Mouse (Mus musculus): Measurements from ENCODE around the gene Kidins220. TPM values are rescaled to one million over a fixed set of nuclear protein-coding genes. Genes with fewer than 3 reads are reported as not detected.

Kidins220 gene
- polyA plus RNA-seq, 1 experiment from 2014 or later, result 80.0 TPM

DNA sequence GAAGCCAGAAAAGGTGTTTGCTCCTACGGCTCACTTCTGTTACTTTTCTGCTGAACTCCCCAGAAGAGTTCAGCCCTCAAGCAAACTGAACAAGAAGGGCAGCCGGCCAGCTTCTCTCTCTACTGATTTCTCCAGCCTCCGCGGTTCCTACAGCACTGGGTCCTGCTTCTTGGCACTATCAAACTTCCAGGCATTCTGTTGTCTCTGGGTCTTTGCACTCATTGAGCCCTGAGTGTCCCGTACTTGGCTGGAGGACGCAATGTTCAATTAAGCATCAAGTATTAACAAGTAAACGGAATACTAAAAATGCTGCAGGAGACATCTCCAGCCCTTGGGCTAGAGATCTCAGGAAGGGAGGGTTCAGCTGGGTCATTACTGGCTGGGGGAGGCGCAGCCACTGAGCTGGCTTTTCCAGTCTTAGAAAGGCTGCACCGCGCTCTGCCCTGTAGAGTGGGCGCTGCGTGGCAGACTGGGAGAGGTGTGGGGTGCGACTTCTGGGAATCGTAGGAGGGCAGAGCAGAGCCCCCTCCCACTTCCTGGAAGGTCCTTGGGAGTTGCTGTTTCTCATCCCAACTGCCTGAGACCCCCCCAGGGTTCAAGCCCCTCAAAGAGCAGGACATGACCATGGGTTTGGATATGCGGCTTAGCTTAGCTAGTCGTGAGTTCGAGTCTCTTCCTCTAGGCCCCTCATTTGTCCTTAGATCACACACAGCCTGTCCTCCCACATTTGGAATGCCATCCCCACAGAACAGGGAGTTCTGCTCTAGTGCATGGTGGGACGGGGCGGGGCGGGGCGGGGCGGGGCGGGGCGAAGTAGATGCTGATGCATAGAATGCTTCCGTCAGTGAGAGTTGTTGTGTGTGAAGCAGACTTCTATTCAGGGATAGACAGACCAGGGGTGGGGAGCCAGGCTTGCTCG lies 108.8 kb downstream of the Kidins220 start:
- Histone ChIP-seq H3K4me2 (peak overlapping the region; percentile 26), H3K4me3 (replicated peaks) (no peak overlapping the region), H3K9ac (no peak overlapping the region), H3K9me3 (no peaks in the 10 kb centered on the region), H3K27me3 (no peaks in the 10 kb centered on the region), H3K4me1 (peaks cover 7% of the 10 kb centered on the region; the same call in 1 of the 2 replicates), H3K27ac (no peak overlapping the region), H3K36me3 (replicated peaks) (no peaks in the 10 kb centered on the region)
- WGBS, result 44% methylated on average over 26 of the region's 26 CpGs
- ATAC-seq (ENCODE audit: low FRiP score), result no peak

DNA sequence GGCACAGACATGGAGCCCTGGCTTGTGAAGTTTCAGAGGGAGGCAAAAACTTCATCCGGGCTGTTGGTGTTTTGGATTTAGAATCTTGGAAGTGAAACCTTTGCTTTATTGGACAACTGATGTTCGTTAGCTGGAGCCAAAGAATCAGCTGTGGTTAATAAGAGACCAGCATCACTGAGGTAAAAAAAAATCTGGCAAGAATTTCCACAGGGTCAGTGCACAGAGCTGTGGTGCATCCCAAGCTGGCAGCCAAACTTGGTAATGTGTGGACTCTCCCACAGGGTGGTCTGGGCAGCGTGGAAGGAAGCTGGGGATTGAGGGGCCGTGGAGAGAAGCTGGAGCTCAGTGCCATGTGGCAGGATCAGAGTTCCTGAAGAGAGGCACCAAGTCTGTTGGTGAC lies 112.2 kb downstream of the Kidins220 start:
- no peak overlapping the region for H3K4me2 ChIP-seq
- no peak overlapping the region for H3K4me3 ChIP-seq (replicated peaks)
- peaks cover 7% of the 10 kb centered on the region; the same call in 1 of the 2 replicates for H3K4me1 ChIP-seq
- peaks cover 4% of the 10 kb centered on the region; the same call in 1 of the 2 replicates for H3K27me3 ChIP-seq
- WGBS, result 58% methylated on average over 4 of the region's 4 CpGs
- no peaks in the 10 kb centered on the region for H3K36me3 ChIP-seq (replicated peaks)
- no peaks in the 10 kb centered on the region for H3K9me3 ChIP-seq
- no peak overlapping the region for H3K27ac ChIP-seq
- no peak overlapping the region for H3K9ac ChIP-seq
- no peak for ATAC-seq (ENCODE audit: low FRiP score)

- H3K4me2 ChIP-seq, result no peak overlapping the region
- no peaks in the 10 kb centered on the region for H3K9me3 ChIP-seq
- no peak overlapping the region for H3K9ac ChIP-seq
- H3K4me1 ChIP-seq, result peaks cover 13% of the 10 kb centered on the region
- 74% methylated on average over 1 of the region's 1 CpGs for WGBS
- peaks cover 16% of the 10 kb centered on the region for H3K27me3 ChIP-seq
- no peaks in the 10 kb centered on the region for H3K36me3 ChIP-seq (replicated peaks)
- no peak for ATAC-seq (ENCODE audit: low FRiP score)
- no peak overlapping the region for H3K27ac ChIP-seq
- H3K4me3 ChIP-seq (replicated peaks), result no peak overlapping the region
These were observed 114.7 kb downstream of the Kidins220 start for GRCm38 (mm10) chr12:25089433-25089832.

- H3K4me2 ChIP-seq, result peak overlapping the region; percentile 59
- peaks cover 22% of the 10 kb centered on the region for H3K4me1 ChIP-seq
- peaks cover 16% of the 10 kb centered on the region for H3K27me3 ChIP-seq
- H3K27ac ChIP-seq, result no peak overlapping the region
- peak; percentile 39 for ATAC-seq (ENCODE audit: low FRiP score)
- H3K4me3 ChIP-seq (replicated peaks), result peak overlapping the region; percentile 31
- no peaks in the 10 kb centered on the region for H3K36me3 ChIP-seq (replicated peaks)
- 9% methylated on average over 25 of the region's 25 CpGs for WGBS
- H3K9ac ChIP-seq, result peak overlapping the region; percentile 44; the same call in 1 of the 2 replicates
- H3K9me3 ChIP-seq, result no peaks in the 10 kb centered on the region
These were observed 117.4 kb downstream of the Kidins220 start for GRCm38 (mm10) chr12:25092027-25092704.

DNA sequence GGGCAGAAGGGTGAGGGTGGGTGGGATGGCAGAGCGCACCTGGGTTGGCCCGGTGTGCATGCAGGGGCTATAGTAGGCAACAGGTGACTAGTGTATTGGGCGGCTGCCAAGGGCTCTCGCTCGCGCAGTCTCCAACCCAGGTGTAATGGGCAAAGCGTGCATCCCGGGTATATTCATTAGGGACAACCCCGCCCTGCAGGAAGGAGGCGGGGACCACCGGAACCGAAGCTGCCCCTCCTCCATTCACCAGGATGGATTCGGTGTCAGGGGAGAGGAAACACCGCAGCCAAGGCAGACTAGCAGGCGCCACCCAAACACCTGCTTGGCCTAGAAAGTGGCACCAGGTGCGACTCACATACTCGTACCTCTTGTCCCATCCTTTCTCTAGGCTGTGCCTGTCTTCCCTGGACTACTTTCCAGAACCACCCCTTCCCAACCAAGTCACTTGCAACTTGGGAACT lies 118.1 kb downstream of the Kidins220 start:
- H3K27ac ChIP-seq, result no peak overlapping the region
- H3K4me3 ChIP-seq (replicated peaks), result peak overlapping the region; percentile 31
- H3K4me1 ChIP-seq, result peaks cover 28% of the 10 kb centered on the region

DNA sequence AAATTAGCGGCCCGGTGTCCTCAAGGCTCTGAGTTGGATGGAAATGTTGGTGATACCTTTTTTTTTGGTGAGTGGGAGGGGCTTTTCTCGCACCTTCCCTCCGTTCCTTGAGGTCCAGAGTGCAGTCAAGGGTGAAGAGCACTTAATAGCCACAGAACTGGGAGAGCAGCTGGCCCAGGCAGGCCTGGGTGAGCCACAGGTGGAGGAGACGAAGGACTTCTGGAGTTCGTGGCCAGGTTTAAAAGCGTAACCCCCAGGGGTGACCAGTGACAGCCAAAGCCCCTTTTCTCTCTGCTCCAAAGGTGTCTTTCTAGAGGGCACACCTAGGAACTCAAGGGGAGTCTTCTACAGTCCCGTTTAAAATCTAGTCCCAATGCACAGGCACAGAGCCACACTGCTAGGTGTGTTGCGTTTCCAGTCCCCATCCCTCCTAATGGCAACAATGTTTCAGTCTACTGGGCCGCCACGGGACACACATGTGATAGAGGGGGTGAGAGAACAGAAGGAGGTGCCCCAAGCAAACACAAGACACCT lies 118.6 kb downstream of the Kidins220 start:
- no peak overlapping the region for H3K27ac ChIP-seq

More for the DNA sequence above, 118.1 kb downstream of the Kidins220 start:
- Histone ChIP-seq H3K36me3 (replicated peaks) (no peaks in the 10 kb centered on the region), H3K9ac (peak overlapping the region; percentile 44; the same call in 1 of the 2 replicates), H3K4me2 (peak overlapping the region; percentile 59), H3K27me3 (peaks cover 16% of the 10 kb centered on the region), H3K9me3 (no peaks in the 10 kb centered on the region)
- ATAC-seq (ENCODE audit: low FRiP score), result no peak; the same call in 1 of the 2 replicates
- WGBS, result 2% methylated on average over 17 of the region's 17 CpGs

DNA sequence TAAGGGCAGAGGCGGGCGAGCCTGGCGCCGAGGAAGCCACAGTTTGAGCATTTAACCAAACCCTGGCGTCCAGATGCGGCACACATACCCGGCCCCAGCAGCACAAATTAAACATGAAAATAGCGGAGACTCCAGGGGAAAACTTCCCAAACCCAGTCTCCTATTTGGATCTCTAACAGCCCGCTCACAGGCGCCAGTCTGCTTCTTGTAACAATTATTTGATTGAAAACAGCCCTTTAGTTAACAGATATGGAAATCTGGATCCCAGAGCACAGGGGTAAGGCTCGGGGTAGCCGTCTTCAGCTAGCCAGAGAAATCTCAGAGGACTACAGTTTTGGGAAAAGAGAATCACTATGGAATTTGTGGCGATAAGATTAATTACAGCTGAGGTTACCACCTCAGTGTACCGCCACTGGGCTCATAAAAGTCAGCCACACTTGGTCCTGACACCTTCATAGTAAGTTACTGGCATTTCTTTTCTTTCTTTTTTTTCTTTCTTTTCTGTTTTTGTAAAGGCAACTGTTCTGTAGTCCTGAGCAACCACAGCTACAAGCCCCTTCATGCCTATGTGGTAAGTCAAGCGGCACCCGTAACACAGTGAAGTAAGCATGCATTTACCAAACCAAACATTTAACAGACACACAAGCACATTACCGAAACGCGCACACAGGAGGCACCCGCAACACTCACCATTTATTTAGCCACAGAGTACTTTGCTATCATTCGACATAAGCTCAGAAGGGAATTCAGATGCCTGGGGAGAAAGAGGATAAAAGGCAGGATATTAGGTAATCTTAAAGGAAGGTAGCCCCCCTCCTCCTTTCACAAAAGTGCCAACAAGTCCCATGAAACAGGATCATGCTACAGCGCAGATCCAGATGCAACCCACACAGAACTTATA lies 120.1 kb downstream of the Kidins220 start:
- WGBS, result under 1% methylated on average over 22 of the region's 22 CpGs
- Histone ChIP-seq H3K9me3 (no peaks in the 10 kb centered on the region), H3K4me3 (replicated peaks) (peak overlapping the region; percentile 70), H3K36me3 (replicated peaks) (no peaks in the 10 kb centered on the region), H3K4me1 (peaks cover 44% of the 10 kb centered on the region), H3K9ac (peak overlapping the region; percentile 56), H3K4me2 (peak overlapping the region; percentile 95), H3K27me3 (peaks cover 16% of the 10 kb centered on the region), H3K27ac (peak overlapping the region; percentile 84; the same call in 1 of the 2 replicates)
- ATAC-seq (ENCODE audit: low FRiP score), result no peak

More for the DNA sequence above, 118.6 kb downstream of the Kidins220 start:
- no peak for ATAC-seq (ENCODE audit: low FRiP score)
- Histone ChIP-seq H3K27me3 (peaks cover 16% of the 10 kb centered on the region), H3K4me1 (peaks cover 33% of the 10 kb centered on the region), H3K9ac (peak overlapping the region; percentile 29; the same call in 1 of the 2 replicates), H3K4me3 (replicated peaks) (peak overlapping the region; percentile 31), H3K9me3 (no peaks in the 10 kb centered on the region), H3K4me2 (peak overlapping the region; percentile 59), H3K36me3 (replicated peaks) (no peaks in the 10 kb centered on the region)
- 23% methylated on average over 11 of the region's 11 CpGs for WGBS

DNA sequence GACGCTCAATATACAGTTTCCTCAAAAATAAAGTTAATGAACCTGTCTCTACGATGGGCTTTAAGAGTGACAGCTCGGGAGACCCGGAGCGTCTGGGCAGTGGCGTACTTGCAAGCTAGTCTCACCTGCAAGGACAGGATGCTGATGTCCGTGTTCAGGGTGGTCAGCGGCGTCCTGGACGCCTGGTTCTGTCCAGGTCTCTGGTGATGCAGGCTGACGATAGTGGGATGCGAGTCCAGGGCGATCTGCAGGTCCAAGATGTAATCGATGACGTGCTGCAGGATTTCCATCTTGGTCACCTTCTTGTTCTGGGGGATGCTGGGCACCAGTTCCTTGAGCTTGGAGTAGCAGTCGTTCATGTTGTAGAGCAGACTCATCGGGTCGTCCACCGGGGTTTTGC lies 120.8 kb downstream of the Kidins220 start:
- peak overlapping the region; percentile 95 for H3K4me2 ChIP-seq
- no peaks in the 10 kb centered on the region for H3K9me3 ChIP-seq
- H3K27ac ChIP-seq, result peak overlapping the region; percentile 84
- peak overlapping the region; percentile 70 for H3K4me3 ChIP-seq (replicated peaks)
- no peak for ATAC-seq (ENCODE audit: low FRiP score)
- peaks cover 51% of the 10 kb centered on the region for H3K4me1 ChIP-seq
- peaks cover 12% of the 10 kb centered on the region; the same call in 1 of the 2 replicates for H3K27me3 ChIP-seq
- H3K9ac ChIP-seq, result peak overlapping the region; percentile 56
- WGBS, result 0% methylated on average over 19 of the region's 19 CpGs
- H3K36me3 ChIP-seq (replicated peaks), result no peaks in the 10 kb centered on the region

DNA sequence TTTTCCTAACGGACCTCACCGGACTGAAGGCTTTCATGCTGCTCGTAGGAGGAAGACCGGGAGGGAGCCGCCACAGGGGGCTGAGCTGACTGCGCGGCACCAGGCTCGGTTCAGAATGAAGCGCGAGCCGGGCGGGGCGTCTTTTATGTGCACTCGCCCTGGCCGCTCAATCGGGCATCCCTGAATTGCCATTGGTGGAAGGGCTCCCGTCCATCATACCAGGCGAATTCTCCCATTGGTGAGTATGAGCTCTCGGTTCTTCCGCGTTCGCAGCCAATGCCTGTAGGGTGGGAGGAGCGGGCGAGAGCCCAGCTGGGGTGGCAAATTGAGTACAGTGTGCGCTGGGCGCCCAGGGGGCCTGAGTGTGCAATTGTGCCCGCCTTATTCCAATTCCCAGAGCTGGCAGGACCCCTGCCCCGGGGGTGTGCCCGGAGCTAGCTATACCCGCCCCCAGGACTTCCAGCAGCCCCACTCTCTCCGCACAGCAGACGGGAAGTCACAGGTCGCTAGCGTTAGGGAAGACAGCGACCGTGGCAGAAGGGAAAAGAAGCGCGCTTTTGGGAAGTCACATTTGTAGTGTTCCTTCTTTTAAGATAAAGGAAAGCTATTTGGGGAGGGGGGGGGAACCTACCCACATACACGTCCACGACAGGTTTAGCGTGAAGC lies 121.4 kb downstream of the Kidins220 start:
- peaks cover 56% of the 10 kb centered on the region for H3K4me1 ChIP-seq
- H3K36me3 ChIP-seq (replicated peaks), result no peaks in the 10 kb centered on the region

GRCm38 (mm10) chr12:25096640-25097051 lies 121.9 kb downstream of the Kidins220 start:
- ATAC-seq (ENCODE audit: low FRiP score), result no peak
- no peaks in the 10 kb centered on the region for H3K9me3 ChIP-seq
- peak overlapping the region; percentile 84 for H3K27ac ChIP-seq
- peaks cover 61% of the 10 kb centered on the region for H3K4me1 ChIP-seq
- WGBS, result under 1% methylated on average over 15 of the region's 15 CpGs
- peak overlapping the region; percentile 52 for H3K9ac ChIP-seq
- H3K4me3 ChIP-seq (replicated peaks), result peak overlapping the region; percentile 70
- H3K27me3 ChIP-seq, result peaks cover 12% of the 10 kb centered on the region; the same call in 1 of the 2 replicates
- peak overlapping the region; percentile 95 for H3K4me2 ChIP-seq
- H3K36me3 ChIP-seq (replicated peaks), result no peaks in the 10 kb centered on the region

More for the DNA sequence above, 121.4 kb downstream of the Kidins220 start:
- Histone ChIP-seq H3K4me3 (replicated peaks) (peak overlapping the region; percentile 70), H3K9ac (peak overlapping the region; percentile 56), H3K9me3 (no peaks in the 10 kb centered on the region), H3K4me2 (peak overlapping the region; percentile 95), H3K27me3 (peaks cover 12% of the 10 kb centered on the region; the same call in 1 of the 2 replicates), H3K27ac (peak overlapping the region; percentile 84)
- 0% methylated on average over 41 of the region's 41 CpGs for WGBS
- peak; percentile 88 for ATAC-seq (ENCODE audit: low FRiP score)

- 7% methylated on average over 1 of the region's 1 CpGs for WGBS
- no peaks in the 10 kb centered on the region for H3K36me3 ChIP-seq (replicated peaks)
- H3K27me3 ChIP-seq, result peaks cover 12% of the 10 kb centered on the region; the same call in 1 of the 2 replicates
- peak within 1 kb of the TSS; percentile 52 for H3K9ac ChIP-seq
- peak within 1 kb of the TSS; percentile 70 for H3K4me3 ChIP-seq (replicated peaks)
- H3K4me1 ChIP-seq, result peaks cover 61% of the 10 kb centered on the region
- H3K9me3 ChIP-seq, result no peaks in the 10 kb centered on the region
- ATAC-seq (ENCODE audit: low FRiP score), result no peak
- peak within 1 kb of the TSS; percentile 95 for H3K4me2 ChIP-seq
- H3K27ac ChIP-seq, result peak within 1 kb of the TSS; percentile 93
These were observed 122.2 kb downstream of the Kidins220 start, which contains the start of gene Id2 for GRCm38 (mm10) chr12:25097052-25097209. Gene Id2, minus strand, starts transcription at chr12:25097140.

Measured in forebrain, embryonic 12.5 days (tissue).